Mouse (Mus musculus): Measurements from ENCODE around the gene Map2k5. TPM values are rescaled to one million over a fixed set of nuclear protein-coding genes. Genes with fewer than 3 reads are reported as not detected.

The Map2k5 gene
- 27.4 and 27.9 TPM in 2 replicates for polyA plus RNA-seq (2012; rRNA removed)

DNA sequence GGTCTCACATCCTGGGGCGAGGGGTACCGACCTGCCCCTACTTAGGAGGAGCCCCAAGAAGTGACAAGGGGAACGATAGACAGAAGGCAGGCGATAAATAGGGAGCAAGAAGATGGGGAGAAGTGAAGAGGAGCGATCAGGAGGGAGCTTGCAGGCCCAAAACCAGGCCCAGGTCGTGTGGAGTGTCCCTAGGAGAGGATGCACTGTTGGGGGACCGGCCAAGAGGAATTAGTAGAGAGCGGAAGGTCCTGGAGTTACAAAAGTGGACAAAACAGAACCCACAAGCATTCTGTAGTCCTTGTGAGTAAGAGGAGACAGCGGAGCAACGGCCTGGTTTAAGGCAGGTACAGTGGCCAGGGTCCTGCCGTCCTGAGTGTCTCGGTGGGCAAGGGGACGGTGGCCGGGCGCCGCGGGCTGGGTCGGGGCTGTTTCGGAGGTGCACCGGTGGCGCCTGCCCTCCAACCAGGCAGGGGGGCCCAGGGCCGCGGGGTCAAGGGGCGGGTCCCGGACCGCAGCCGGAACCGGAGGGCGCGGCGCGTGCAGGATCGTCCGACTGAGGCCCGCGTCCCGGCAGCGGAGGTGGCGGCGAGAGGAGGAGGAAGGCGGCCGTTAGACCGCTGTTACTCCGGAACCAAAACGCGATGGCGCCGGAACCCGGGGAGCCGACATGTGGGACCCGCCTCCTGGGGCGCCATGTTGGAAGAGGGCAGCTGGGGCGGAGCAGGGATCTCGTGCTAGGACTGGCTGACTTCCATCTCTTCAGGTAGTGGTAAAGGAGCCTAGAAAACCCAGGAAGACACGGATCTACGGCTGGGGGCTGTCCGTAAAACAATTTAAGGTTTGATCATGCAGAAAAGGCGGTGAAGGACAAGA, at the start of gene Map2k5:
TSS of gene Map2k5 (minus strand) at position 633 of the 873 bp plus-strand sequence.
- peak; percentile 44 for DNase-seq (ENCODE audit: low read depth)

DNA sequence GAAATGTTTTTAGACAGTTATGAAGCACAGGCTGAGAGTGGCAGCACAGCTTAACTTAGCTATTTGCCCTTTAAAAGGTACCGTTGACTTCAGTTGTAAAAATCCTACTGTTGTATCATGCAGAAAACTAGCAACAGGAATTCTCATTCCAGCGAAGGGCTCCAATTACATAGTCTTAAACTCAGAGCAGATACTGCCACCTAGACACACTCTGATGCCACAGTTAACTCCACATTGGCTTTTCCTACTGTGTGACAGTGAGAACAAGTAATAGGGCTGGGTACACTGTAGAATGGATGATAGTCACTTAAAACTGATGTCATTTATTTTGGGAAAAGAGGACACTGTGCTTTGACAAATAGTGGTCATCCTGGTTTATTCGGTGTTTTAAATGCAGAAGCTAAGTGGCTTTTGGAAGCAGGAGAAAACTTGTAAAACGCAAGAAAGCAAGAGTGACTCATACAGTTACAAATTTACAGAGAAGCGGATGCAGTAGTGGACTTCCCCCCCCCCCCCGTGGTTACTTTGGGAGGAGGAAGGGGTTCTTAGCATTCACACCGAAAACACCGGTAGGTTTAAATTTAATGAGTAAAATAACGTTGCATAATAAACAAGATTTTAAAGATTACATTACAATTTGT, 43.5 kb upstream of the Map2k5 start:
- DNase-seq (ENCODE audit: low read depth), result no peak

DNA sequence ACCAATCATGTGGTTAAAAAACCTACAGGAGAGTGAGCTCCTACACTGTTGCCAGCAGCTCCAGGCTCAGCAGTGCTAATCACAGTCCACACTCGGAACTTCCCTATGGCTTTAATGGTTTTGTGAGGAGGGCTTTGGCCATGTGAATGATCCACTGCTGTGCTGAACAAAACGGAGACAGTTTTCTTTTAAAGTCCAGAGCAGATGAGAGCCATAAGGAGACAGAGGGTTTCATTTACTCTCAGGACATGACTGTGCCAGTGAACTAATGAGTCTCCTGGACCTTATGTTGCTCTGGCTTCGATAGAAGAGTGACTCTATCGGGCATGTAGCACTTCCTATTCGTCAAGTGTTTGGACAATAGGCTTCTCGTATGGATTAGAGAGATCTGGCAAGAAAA, 42.7 kb upstream of the Map2k5 start:
- no peak for DNase-seq (ENCODE audit: low read depth)

DNA sequence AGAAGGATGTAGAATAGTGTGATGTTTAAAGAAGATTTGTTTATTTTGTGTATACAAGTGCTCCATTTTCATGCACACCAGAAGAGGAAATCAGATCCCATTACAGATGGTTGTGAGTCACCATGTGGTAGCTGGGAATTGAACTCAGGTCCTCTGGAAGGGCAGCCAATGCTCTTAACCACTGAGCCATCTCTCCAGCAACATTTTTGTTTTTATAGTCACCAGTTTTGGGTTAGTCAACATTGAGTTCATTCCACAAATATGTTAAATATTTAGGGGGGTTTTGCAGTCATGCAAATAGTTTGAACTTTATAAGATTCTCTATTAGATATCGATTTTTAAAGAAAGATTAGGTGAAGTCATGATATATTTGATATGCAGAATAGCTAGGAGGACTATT, 22.5 kb upstream of the Map2k5 start:
- DNase-seq (ENCODE audit: low read depth), result no peak

DNA sequence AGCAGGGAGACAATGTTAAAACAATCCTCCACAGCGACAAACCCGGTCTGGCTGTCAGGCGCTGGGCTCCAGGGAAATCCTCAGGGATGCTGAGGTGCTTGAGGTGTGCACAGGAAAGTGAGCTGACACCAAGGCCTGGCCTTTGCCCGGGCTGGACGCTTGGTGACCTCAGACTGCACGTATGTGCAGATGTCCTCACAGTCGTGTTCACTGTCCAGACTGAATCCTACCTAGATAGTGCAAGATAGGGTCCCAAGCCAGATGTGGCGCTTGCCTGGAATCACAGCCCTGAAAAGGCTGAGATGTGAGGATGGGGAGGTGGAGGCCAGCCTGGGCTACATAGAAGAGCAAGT, 21.7 kb upstream of the Map2k5 start:
- no peak for DNase-seq (ENCODE audit: low read depth)

DNA sequence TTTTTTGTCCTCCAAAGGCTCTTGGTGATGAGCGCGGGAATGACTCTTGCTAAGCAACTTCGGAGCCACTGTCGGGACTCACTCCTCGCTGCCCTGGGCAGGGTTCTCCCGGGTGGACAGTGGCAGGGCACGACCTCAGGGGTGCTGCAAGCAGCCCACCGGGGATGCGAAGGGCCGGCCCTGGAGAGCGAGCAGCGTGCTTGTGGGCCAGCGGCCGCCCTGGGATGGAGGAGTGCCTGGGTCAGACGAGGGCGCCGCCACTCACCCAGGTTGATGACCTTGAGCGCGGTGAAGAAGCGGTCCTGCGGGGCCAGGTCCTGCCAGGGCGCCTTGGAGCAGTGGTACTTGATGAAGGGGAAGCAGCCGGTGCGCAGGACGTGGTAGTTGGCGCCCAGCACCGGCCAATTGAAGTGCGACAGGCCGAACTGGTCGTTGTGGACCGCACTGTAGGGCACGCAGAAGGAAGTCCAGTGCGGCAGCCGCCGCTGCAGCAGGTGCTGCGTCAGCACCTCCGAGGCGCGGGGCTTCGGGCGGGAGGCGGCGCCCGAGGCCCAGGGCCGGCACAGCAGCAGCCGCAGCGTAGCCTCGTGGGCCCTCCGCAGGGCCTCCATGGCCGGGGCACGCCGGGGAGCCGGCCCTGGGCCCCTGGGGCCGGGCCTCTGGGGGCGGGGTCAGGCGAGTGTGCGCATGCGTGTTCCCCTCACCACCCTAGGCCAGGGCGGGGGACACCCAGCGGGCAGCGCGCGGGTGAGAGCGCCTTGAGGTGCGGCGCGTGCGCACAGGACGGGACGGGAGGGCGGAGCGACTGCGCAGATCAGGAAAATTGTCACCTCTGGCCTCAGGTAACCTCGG, 21.1 kb upstream of the Map2k5 start, which contains the start of gene 2300009A05Rik:
TSS of gene 2300009A05Rik (minus strand) at position 636 of the 852 bp plus-strand sequence.
- DNase-seq (ENCODE audit: low read depth), result no peak

DNA sequence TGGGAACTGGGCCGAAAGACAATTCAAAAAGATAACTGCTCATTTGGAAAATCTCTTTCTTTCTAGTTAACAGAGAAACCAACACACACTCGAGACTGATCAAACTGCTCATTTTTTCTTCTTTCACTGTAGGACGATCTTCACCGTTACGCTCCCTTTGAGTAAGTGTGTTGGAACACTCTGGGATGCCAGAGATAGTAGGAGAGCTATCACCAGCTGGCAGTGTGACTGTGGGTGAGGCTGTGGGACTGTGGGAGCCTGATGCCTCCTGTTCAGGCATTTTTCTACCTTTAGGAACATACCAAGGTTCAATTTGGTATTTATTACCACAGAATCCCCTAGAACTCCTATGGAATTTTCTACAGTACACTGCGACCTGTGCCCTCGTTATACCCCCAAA, 17.9 kb upstream of the Map2k5 start:
- no peak for DNase-seq (ENCODE audit: low read depth)

DNA sequence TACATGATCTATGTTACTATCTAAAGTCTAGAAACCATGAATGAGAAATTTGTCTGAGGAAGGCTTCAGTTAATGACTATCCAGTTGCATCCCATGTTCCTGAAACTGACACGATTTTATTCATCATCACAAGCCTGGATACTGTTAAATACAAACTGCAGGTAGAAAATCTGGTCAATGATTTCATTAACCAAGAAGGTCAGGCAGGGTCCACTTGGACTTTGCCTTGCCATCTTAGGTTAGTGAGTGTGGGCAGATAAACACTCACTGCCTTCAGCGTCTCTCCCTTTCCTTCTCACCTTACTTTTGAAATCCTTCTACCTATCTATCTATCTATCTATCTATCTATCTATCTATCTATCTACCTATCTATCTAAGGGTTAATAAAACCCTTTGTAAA, 13.6 kb upstream of the Map2k5 start:
- DNase-seq (ENCODE audit: low read depth), result no peak

DNA sequence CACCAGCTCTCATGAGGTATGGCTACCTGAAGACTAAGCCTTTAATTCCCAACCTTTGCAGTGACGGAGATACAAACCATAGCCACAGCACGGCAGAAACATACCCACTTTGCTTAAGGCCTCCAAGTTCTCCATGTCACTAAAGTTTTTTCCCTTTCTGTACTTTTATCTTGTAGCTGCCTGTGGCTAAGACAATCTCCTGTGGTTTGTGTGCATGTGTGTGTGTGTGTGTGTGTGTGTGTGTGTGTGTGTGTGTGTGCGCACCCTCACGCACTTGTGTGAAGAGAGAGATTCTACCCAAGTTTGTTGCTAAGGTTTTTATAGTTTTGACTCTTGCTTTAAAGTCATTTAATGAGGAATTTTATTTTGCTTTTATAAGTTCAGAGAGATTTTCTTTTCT, 5.1 kb upstream of the Map2k5 start:
- no peak for DNase-seq (ENCODE audit: low read depth)

DNA sequence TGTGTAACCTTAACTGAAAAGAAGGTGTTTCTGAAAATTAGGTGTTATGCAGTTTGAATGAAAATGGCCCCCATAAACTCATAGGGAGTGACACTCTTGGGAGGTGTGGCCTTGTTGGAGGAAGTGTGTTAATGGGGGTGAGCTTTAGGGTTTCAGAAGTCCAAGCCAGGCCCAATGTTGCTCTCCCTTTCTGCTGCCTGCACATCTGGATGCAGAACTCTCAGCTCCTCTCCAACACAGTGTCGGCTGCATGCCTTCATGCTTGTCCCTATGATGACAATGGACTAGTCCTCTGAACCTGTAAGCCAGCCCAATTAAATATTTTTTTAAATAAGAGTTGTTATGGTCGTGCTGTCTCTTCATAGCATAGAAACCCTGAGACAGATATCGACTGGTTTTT, 2.6 kb upstream of the Map2k5 start:
- no peak for DNase-seq (ENCODE audit: low read depth)

DNA sequence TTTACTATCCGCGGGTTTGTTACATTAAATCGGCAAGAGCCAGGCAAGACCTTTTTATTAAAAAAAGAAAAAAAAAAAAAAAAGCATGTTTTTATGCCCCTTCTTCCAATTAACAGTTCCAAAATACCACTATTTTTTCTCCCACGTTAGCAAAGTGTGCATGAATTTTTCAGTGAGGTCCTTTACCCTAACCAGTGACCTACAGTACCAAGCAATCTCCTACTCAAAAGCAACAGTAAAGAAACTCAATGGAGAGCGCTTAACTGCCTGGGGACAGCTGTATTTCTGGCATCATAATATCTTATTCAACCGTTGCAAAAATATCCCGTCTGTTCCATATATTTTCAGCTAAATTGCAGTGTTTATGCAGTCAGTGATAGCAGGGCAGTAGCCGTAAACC, 472 bp upstream of the Map2k5 start:
- DNase-seq (ENCODE audit: low read depth), result no peak

DNA sequence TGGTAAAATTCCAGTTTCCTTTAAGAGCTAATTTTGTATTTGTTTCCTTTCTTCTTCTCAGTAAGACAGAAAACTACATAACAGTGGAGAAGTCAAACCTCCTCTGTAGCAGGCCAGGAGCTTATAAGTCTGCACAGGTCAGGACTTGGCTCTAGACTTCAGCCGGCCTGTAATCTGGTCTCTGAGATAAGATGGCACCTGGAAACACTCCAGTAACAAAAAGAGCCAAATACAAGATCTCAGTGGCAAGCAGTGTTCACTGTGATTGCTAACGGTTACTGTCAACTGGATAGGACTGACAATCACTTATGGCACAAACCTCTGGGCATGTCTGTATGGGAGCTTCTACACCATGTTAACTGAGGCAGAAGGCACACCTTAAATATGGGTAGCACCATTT, 4.4 kb downstream of the Map2k5 start:
- DNase-seq (ENCODE audit: low read depth), result no peak

DNA sequence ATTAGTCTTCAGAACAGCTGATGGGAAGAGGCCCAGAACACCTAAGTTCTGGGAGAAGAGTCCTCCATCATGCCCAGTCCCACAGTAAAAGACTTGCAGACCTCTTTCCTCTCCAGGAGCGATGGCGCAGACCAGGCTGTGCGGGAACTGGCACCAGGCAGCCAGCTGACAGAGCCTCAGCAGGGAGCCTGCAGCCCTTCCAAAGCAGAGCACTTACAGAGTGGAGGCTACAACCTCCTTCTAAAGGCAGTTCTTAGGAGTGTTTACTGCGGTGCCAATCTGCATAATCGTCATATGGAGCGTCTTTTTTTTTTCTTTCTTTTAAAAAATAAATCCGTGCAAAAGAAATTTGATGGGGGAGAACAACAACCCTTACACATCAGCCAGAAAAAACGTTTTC, 5.2 kb downstream of the Map2k5 start:
- DNase-seq (ENCODE audit: low read depth), result no peak

DNA sequence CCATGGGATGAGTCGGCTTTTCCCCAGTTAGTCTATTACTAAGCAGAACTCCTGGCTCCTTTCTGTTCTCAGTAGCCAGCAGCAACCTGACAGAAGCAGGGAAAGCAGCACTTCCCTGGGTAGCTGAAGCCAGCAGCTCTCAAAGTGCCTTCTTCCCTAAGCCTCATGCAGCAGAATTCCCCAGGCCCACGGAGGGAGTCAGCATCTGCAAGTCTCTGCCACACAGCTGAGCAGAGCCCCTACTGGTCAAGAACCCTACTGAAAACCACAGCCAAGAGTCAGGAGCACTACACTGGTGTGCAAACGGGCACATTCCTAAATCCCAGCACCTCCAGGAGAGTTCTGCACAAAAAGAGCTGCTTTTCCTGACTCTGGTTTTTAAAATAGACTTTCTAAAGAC, 17.3 kb downstream of the Map2k5 start:
- no peak for DNase-seq (ENCODE audit: low read depth)

DNA sequence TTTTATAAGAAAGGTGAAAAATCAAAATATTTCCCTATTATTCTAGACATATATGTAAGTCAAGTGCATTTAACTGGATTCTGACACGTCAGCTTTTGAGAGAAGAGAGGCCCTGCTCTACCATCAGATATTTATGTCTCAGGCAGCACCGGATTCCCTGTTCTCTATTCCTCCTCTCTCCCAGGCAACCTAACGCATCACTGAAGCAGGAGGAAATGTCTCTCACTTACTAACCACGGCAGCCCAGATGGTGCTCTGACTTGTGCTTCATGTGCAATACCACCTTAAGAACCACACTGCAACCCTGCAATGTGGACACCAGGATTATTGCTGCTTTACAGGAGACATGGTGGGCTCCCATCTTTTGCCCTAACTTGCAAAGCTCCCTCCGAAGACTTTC, 18.7 kb downstream of the Map2k5 start:
- DNase-seq (ENCODE audit: low read depth), result no peak

DNA sequence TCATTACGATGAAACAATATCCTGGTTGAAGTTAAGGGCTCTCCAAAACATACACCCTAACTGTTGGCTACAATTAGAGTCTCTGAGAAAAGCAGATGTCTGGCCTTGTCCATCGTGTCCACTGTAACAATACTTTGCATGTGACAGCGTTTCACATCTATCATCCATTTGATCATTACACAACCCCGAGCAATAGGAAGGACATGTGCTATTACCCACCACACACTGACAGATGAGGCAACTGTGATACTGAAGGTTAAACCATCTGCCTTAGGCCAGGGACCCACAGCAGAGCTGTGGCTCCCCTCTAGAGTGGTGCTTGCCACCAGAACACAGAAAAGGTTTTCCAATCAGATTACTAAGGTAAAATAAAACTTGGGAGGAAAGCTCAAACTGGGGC, 21.0 kb downstream of the Map2k5 start:
- no peak for DNase-seq (ENCODE audit: low read depth)

DNA sequence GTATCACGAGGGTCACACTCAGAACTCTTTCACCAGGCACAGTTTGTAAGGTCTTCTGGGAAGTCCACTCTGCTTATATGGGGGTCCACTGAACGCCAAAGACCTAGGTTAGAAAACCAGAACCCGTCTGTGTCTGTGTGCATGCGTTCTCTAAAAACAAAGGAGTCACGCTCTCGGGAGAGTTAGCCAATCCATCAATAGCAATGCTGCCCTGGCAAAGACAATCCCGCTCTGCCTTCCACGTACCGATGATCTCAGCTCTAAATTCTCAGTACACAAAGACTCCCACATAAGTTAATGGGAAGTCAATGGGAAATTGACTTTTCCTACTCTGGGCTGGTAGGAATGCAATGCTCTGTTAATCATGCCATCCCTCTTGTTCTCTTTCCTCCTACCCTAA, 21.4 kb downstream of the Map2k5 start:
- no peak for DNase-seq (ENCODE audit: low read depth)

DNA sequence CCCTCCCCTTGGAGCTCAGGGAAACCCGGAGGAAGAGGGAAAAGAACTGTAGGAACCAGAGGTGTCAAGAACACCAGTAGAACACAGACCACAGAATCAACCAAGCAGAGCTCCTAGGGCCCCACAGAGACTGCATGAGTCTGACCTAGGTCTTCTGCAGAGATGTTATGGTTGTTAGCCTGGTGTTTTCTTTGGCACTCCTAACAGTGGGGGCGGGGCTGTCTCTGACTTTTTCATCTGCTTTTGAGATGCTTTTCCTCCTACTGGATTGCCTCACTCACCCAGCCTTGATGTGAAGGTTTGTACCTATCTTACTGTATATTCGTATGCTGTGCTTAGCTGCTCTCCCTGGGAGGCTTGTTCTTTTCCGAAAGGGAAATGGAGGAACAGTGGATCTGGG, 23.5 kb downstream of the Map2k5 start:
- no peak for DNase-seq (ENCODE audit: low read depth)

DNA sequence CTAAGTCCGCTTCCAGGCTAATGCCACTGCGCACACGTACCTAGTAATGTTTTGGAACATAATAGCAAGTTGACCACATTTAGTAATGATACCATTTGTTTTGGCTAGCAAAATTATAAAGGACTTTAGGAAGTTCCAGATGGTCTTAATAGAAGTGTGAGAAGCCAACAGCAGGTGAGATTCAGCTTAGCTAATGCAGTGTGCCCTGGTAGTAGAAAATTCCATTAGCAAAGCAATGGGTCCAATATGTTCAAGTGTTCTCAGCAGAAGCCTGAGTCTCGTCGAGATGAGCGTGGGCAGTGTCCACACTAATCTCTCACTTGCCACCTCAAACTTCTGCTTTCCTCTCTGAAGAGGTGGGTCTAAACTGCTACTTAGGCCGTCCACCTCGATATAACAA, 27.7 kb downstream of the Map2k5 start:
- no peak for DNase-seq (ENCODE audit: low read depth)

DNA sequence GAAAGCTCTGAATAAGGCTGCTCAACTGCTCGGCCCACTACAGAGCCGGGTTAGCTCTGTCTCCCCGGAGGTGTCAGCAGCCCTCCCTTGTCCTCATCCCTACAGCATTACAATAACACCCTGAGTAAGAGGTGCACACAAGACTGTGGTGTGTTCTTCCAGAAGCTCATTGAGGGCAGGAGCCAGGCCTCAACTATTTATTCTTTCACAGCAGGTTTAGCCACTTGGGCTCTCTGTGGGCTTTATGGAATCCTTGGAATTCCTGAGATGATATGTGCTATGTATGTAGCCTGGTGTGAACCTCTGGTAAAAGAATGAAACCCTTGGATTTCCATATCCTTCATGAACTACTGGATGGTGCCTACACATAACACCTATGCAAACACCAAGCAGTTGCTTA, 28.5 kb downstream of the Map2k5 start:
- DNase-seq (ENCODE audit: low read depth), result no peak

DNA sequence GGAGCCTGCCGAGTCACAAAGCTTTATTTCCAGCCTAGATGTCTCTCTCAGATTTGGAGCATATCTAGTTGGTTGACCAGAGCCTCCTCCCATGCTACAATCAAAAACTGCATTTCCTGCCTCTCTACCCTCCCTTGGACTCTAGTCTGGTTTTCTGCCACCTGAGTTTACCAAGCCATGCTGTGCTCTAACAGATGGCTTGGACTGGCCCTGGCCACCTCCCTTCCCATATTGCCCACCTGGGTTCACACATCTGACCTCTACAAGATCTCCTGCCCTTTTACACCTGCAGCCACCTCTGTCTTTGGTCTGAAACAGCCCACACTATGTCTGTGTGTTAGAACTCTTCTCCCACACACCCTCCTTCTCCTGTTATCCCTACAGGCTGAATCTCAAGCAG, 29.6 kb downstream of the Map2k5 start:
- DNase-seq (ENCODE audit: low read depth), result no peak

DNA sequence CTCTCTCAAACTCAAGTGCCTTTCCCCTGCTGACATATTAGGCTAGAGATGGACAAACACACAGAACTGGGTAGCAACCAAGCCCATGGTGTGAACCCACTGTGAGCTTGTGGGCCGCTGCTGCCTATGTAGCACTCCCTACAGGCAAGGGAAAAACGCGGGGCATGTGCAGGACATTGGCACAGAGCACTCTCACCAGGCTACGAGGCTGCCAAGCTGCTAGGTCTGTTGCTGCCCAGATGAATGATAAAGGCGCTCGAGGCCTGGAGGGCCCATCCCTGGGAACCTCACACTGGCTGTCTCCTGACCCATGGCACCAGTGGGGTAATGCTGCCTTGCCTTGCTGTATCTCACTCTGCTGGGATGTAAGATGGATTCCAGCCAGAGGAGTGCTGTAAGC, 31.7 kb downstream of the Map2k5 start:
- no peak for DNase-seq (ENCODE audit: low read depth)

DNA sequence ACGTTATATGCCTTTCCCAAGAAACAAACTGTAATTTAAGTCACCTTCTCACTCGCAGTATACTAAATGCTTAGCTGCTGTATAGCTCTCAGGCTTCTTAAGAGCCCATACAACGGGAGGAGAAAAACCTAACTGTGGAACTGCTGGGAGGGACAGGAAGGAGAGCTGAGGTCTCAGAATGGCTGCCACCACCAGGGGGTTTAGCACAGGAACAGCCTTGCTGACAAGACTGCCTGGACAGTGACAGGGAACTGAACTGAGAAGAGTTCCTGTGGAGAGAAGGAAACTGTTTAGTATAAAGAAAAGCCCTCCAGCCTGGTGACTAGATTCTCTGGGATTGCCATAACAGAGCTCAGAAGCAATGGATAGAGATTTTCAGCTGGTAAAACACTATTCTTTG, 35.9 kb downstream of the Map2k5 start:
- DNase-seq (ENCODE audit: low read depth), result no peak

Measured in gonadal fat pad, adult 2 months (tissue).